13 mouse cellular contexts compared by ENCODE assay signal in genomic region chr2:103601531-103601930, GRCm38 (mm10).
"Had no signal": no experiment of that assay in that cellular context is flagged by ENCODE, and none has a peak within 500 bp of the region (broad histone marks: within the 10 kb centered on the region; RNA-seq: fewer than 3 reads in every experiment).

No protein-coding gene starts in this region.

- H3K9me3 ChIP-seq: kidney, embryonic 15.5 days; limb, embryonic 13.5 days; liver, embryonic 15.5 days had no signal

- H3K27ac ChIP-seq: kidney, embryonic 15.5 days; liver, embryonic 15.5 days had no signal

- H3K9ac ChIP-seq: kidney, embryonic 15.5 days; limb, embryonic 13.5 days; liver, embryonic 15.5 days had no signal

- DNase-seq: kidney, postnatal 10 days; left cerebral cortex, postnatal 4 days; liver; lung, adult 2 months; lung, postnatal 14 days; lung, postnatal 4 days; midbrain, embryonic 14.5 days; thymus, adult 18-20 months; thymus, postnatal 36 days had no signal

- H3K27me3 ChIP-seq: kidney, embryonic 15.5 days; limb, embryonic 13.5 days; liver, embryonic 15.5 days had no signal

- H3K4me3 ChIP-seq: kidney, embryonic 15.5 days; limb, embryonic 13.5 days; liver, embryonic 15.5 days had no signal

- H3K36me3 ChIP-seq: kidney, embryonic 15.5 days; limb, embryonic 13.5 days; liver, embryonic 15.5 days had no signal

- H3K4me2 ChIP-seq: kidney, embryonic 15.5 days; limb, embryonic 13.5 days; liver, embryonic 15.5 days; midbrain, embryonic 11.5 days had no signal
